Mouse (Mus musculus) ES-E14 (cell line): ENCODE measurements at regions not wholly inside any gene's neighbourhood (a gene's known extent, or its start where the extent isn't known, plus 50 kb on each side); places are given as distances from the start of the nearest gene placed in this dataset.

ENCODE experiments used
- DNase-seq: peaks from one replicate; pipeline ENCODE4 v3.0.0-alpha.2; 2013; ENCODE audit warnings: low read depth, low spot score
- H3K27ac ChIP-seq: 2 replicates; pipeline ENCODE4 v1.5.1; 2012; ENCODE audit warnings: low read depth, mild to moderate bottlenecking, low read length, moderate library complexity, mixed read lengths; ENCODE audit not compliant: poor library complexity, insufficient read depth, severe bottlenecking
- H3K36me3 ChIP-seq: 2 replicates; pipeline ENCODE4 v1.6.1; 2012; ENCODE audit warnings: mild to moderate bottlenecking, low read length, moderate library complexity, mixed read lengths; ENCODE audit not compliant: control insufficient read depth, poor library complexity, insufficient read depth, severe bottlenecking
- H3K4me1 ChIP-seq, 2 experiments: fragments of 150-350 bp in 1 of 2; sonication (generic) in 1 of 2; 2 replicates each; pipeline ENCODE4 v1.6.1; 2012; ENCODE audit warnings: low read length in 2 of 2, mild to moderate bottlenecking in 1 of 2, mixed read lengths in 1 of 2; ENCODE audit not compliant: control insufficient read depth in 2 of 2, insufficient read depth in 2 of 2, poor library complexity in 1 of 2
- H3K4me3 ChIP-seq, 2 experiments: fragments of 150-350 bp in 1 of 2; sonication (generic) in 1 of 2; 2 replicates each; pipeline ENCODE4 v1.5.1; 2012; ENCODE audit warnings: low read length in 2 of 2, low read depth in 1 of 2, mild to moderate bottlenecking in 1 of 2, mixed read lengths in 1 of 2; ENCODE audit not compliant: insufficient read depth in 1 of 2, poor library complexity in 1 of 2, severe bottlenecking in 1 of 2
- H3K9ac ChIP-seq: 2 replicates; pipeline ENCODE4 v1.6.1; 2012; ENCODE audit warnings: low read depth, mild to moderate bottlenecking, low read length, mixed read lengths; ENCODE audit not compliant: poor library complexity, insufficient read depth, severe bottlenecking
- H3K9me3 ChIP-seq: fragments of 150-350 bp; sonication (generic); 2 replicates; pipeline ENCODE4 v1.6.1; 2012; ENCODE audit warnings: low read depth, mild to moderate bottlenecking, low read length; ENCODE audit not compliant: control insufficient read depth, insufficient read depth
- CHD2 ChIP-seq: IDR thresholded peaks from 2 replicates; pipeline ENCODE4 v1.6.1; 2014; ENCODE audit warnings: mild to moderate bottlenecking, low read depth, low read length, inconsistent platforms
- HCFC1 ChIP-seq: IDR thresholded peaks from 2 replicates; pipeline ENCODE4 v1.6.1; 2012; ENCODE audit warnings: low read length, inconsistent platforms, borderline replicate concordance; ENCODE audit not compliant: insufficient read depth
- MAFK ChIP-seq: IDR thresholded peaks from 2 replicates; pipeline ENCODE4 v1.6.1; 2014; ENCODE audit warnings: mild to moderate bottlenecking, low read depth, low read length, inconsistent platforms; ENCODE audit not compliant: insufficient read depth
- ZC3H11A ChIP-seq: IDR thresholded peaks from 2 replicates; pipeline ENCODE4 v1.6.1; 2012; ENCODE audit warnings: low read depth, mild to moderate bottlenecking, inconsistent platforms, low read length, borderline replicate concordance
- ZNF384 ChIP-seq: IDR thresholded peaks from 2 replicates; pipeline ENCODE4 v1.6.1; 2012; ENCODE audit warnings: low read depth, low read length, inconsistent platforms
- in situ Hi-C, 2 experiments: fragments of 600-800 bp; cut with MboI; formaldehyde crosslinking; loops; one replicate each; pipeline ENCODE4 v1.15.1; 2025; ENCODE audit warnings: low sequenced_read_pairs in 2 of 2, inconsistent platforms in 1 of 2; ENCODE audit not compliant: unreplicated experiment in 2 of 2

- Histone ChIP-seq H3K27ac (no peak overlapping the region), H3K36me3 (no peaks in the 10 kb centered on the region), H3K4me3 (no peak overlapping the region), H3K4me1 (no peaks in the 10 kb centered on the region), H3K9ac (no peak overlapping the region), H3K9me3 (no peaks in the 10 kb centered on the region; the same call in 1 of the 2 replicates)
- in situ Hi-C loops, result no loop called here
- DNase-seq, result no peak
- TF ChIP-seq ZNF384, result no peak
- TF ChIP-seq MAFK, result no peak
These were observed 135.5 kb upstream of the Prickle1 start for GRCm38 (mm10) chr15:93731161-93731560.

- no peak overlapping the region for H3K4me3 ChIP-seq
- TF ChIP-seq ZC3H11A (no peak), ZNF384 (no peak), MAFK (no peak), CHD2 (no peak), HCFC1 (no peak)
- H3K36me3 ChIP-seq, result no peaks in the 10 kb centered on the region
- no peak overlapping the region for H3K9ac ChIP-seq
- no peak for DNase-seq
- in situ Hi-C loops, result no loop called here
- H3K27ac ChIP-seq, result no peak overlapping the region
- H3K9me3 ChIP-seq, result no peaks in the 10 kb centered on the region
- H3K4me1 ChIP-seq, result peaks cover 0 to 2% of the 10 kb centered on the region in 2 experiments; a peak in 1 of 4 replicates
These were observed 119.8 kb upstream of the Prickle1 start for GRCm38 (mm10) chr15:93715443-93715842.

- H3K27ac ChIP-seq, result no peak overlapping the region
- H3K4me1 ChIP-seq, result peaks cover 0 to 2% of the 10 kb centered on the region in 2 experiments; a peak in 1 of 4 replicates
- TF ChIP-seq ZC3H11A, result no peak
- TF ChIP-seq ZNF384, result no peak
- no peak for TF ChIP-seq HCFC1
- no peak for TF ChIP-seq MAFK
- no peak for TF ChIP-seq CHD2
- in situ Hi-C loops, result no loop called here
- no peaks in the 10 kb centered on the region for H3K9me3 ChIP-seq
- no peak overlapping the region for H3K9ac ChIP-seq
- no peak overlapping the region for H3K4me3 ChIP-seq
- no peaks in the 10 kb centered on the region for H3K36me3 ChIP-seq
- DNase-seq, result no peak
These were observed 117.7 kb upstream of the Prickle1 start for GRCm38 (mm10) chr15:93713428-93713827.

DNA sequence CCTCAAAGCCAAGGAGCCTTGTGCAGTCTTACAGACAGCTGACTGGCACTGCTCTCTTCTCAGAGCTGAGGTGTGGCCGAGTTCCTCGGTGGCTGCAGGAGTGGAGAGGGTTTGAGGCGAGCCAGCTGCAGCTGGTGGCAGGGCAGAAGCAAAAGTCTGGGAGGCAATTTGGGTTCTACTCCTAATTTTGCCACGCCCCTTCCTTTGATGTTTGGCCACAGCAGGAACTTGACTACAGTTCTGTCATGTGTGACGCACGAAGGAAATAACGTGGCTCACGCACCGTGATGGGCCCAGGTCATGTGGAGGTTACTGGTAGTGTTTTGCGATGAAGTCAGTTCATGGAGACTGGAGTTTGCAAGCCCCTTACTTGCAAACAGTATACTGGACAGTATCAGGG, 116.9 kb upstream of the Prickle1 start:
- Histone ChIP-seq H3K36me3 (no peaks in the 10 kb centered on the region), H3K4me3 (no peak overlapping the region), H3K4me1 (peaks cover 0 to 2% of the 10 kb centered on the region in 2 experiments; a peak in 1 of 4 replicates), H3K9me3 (no peaks in the 10 kb centered on the region), H3K27ac (no peak overlapping the region), H3K9ac (no peak overlapping the region)
- no peak for DNase-seq
- TF ChIP-seq CHD2, result no peak
- TF ChIP-seq ZC3H11A, result no peak
- TF ChIP-seq ZNF384, result no peak
- no peak for TF ChIP-seq MAFK
- no peak for TF ChIP-seq HCFC1
- in situ Hi-C loops, result no loop called here

DNA sequence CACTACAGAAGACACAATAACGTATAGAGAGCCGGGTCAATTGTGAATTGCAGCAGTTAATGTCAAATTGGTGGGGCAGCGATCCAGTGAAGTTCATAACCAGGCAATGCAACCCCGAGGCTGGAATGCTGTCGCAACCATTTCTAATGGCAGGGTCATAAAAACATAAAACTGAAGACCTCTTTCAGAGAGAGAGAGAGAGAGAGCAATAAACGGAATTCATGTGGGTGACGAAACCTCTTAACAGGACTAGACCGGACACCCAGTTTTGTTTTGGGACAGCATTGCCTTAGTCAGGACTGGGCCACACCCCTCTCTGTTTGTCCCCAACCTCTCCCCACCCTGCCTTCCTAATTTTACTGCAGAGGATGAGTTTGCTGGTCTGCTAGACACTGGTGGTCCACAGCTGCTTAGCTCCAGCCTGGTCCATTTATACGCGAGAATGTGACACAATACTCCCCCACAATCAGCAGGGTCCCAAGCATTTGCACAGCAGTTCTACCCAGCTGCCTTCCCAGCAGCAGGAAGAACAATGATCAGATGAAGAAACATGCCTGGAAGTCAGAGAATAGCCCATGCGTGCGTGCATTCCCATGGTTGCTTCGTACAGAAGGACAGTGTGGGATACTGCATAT, 115.6 kb upstream of the Prickle1 start:
- in situ Hi-C loops, result no loop called here
- H3K27ac ChIP-seq, result no peak overlapping the region

More for the DNA sequence above, 115.6 kb upstream of the Prickle1 start:
- H3K4me3 ChIP-seq, result no peak overlapping the region
- no peak overlapping the region for H3K9ac ChIP-seq
- DNase-seq, result no peak
- H3K9me3 ChIP-seq, result no peaks in the 10 kb centered on the region
- H3K4me1 ChIP-seq, result peaks cover 0 to 2% of the 10 kb centered on the region in 2 experiments; a peak in 1 of 4 replicates
- no peaks in the 10 kb centered on the region for H3K36me3 ChIP-seq
- TF ChIP-seq MAFK (no peak), HCFC1 (no peak), ZNF384 (no peak), ZC3H11A (no peak), CHD2 (no peak)
